Mouse (Mus musculus) spleen, postnatal 36 days (tissue): ENCODE measurements around the gene Wdr83os.

Experiments
- DNase-seq, 2 experiments: peaks; one replicate each; pipeline ENCODE4 v3.0.0; 2022; ENCODE audit warnings: low spot score in 2 of 2, mixed read lengths in 1 of 2

Wdr83os gene

GRCm38 (mm10) chr8:85080532-85081215 lies at the start of gene Wdr83os:
Gene Wdr83os, plus strand, starts transcription at chr8:85080740.
- peak; percentile 50 to 57 for DNase-seq

- no peak for DNase-seq
These were observed 47.8 kb upstream of the Wdr83os start for GRCm38 (mm10) chr8:85032622-85033311.

- DNase-seq: no peak
These were observed 46.7 kb upstream of the Wdr83os start for GRCm38 (mm10) chr8:85033867-85034266.

- peak; percentile 82 to 89 for DNase-seq
These were observed 45.8 kb upstream of the Wdr83os start for GRCm38 (mm10) chr8:85034764-85035163.

- no peak for DNase-seq
These were observed 45.3 kb upstream of the Wdr83os start for GRCm38 (mm10) chr8:85035165-85035727.

GRCm38 (mm10) chr8:85035728-85036310 lies 44.7 kb upstream of the Wdr83os start:
- peak in 1 of 2 experiments; percentile 31 for DNase-seq

GRCm38 (mm10) chr8:85036381-85036717 lies 44.2 kb upstream of the Wdr83os start:
- DNase-seq: no peak

GRCm38 (mm10) chr8:85036718-85037365 lies 43.7 kb upstream of the Wdr83os start, which contains the start of gene Tnpo2:
Gene Tnpo2, plus strand, starts transcription at chr8:85036915.
- DNase-seq: peak; percentile 92 to 94

GRCm38 (mm10) chr8:85037366-85037680 lies 43.2 kb upstream of the Wdr83os start:
- no peak for DNase-seq

GRCm38 (mm10) chr8:85037681-85038531 lies 42.6 kb upstream of the Wdr83os start:
- DNase-seq: peak; percentile 54 to 59

GRCm38 (mm10) chr8:85043619-85044018 lies 36.9 kb upstream of the Wdr83os start:
- no peak for DNase-seq

- no peak for DNase-seq
These were observed 23.2 kb upstream of the Wdr83os start for GRCm38 (mm10) chr8:85057367-85057766.

GRCm38 (mm10) chr8:85059879-85060616 lies 20.5 kb upstream of the Wdr83os start, which contains the start of gene Fbxw9:
Gene Fbxw9, plus strand, starts transcription at chr8:85060055.
- peak; percentile 83 to 87 for DNase-seq

GRCm38 (mm10) chr8:85062603-85063002 lies 17.9 kb upstream of the Wdr83os start:
- DNase-seq: no peak

- no peak for DNase-seq
These were observed 15.3 kb upstream of the Wdr83os start for GRCm38 (mm10) chr8:85065213-85065612.

GRCm38 (mm10) chr8:85067155-85067554 lies 13.4 kb upstream of the Wdr83os start:
- no peak for DNase-seq

GRCm38 (mm10) chr8:85067982-85068381 lies 12.6 kb upstream of the Wdr83os start, which contains the start of gene Gm5741:
Gene Gm5741, minus strand, starts transcription at chr8:85067982.
- DNase-seq: no peak

GRCm38 (mm10) chr8:85071041-85071440 lies 9.5 kb upstream of the Wdr83os start:
- DNase-seq: no peak

- peak; percentile 89 to 92 for DNase-seq
These were observed 8.8 kb upstream of the Wdr83os start, which contains the start of gene Dhps for GRCm38 (mm10) chr8:85071514-85072281. Gene Dhps, plus strand, starts transcription at chr8:85071757.
